Mouse (Mus musculus) kidney, adult 11 months (tissue): Measurements from ENCODE around the gene Pptc7.
A peak's percentile ranks its signal among the peaks of the same experiment; 100 is the strongest.
"Not testable (repeated sequence)": the region's sequence is repeated elsewhere in the genome, so short reads cannot be mapped to it uniquely, and the experiment has no call there.

ENCODE experiments used
- DNase-seq: peaks from one replicate; pipeline ENCODE4 v3.0.0; 2022

The Pptc7 gene

GRCm38 (mm10) chr5:122302810-122303745 is 18.9 kb downstream of the Pptc7 start:
- DNase-seq = no peak

DNA sequence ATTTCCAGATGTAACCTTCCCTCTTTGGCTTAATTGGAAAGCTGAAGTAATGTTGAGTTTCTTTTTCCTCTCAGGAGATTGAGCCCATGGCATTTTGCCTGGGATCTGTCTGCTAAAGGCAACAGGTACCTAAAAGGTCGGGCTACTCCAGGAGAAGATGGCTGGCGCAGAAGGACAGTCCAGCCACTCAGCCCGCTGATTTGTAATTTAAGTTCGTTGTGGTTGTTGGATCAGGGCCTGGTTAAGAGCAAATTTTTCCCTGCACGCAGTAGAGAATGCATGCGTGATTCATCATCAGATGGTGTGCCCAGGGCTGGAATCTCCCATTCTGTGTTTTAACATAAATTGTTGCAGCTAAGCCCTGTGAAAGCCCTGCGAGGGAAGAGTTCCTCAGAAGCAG is 19.8 kb downstream of the Pptc7 start:
- no peak for DNase-seq

- DNase-seq = no peak
Observed at GRCm38 (mm10) chr5:122304541-122304940, 20.4 kb downstream of the Pptc7 start.

DNA sequence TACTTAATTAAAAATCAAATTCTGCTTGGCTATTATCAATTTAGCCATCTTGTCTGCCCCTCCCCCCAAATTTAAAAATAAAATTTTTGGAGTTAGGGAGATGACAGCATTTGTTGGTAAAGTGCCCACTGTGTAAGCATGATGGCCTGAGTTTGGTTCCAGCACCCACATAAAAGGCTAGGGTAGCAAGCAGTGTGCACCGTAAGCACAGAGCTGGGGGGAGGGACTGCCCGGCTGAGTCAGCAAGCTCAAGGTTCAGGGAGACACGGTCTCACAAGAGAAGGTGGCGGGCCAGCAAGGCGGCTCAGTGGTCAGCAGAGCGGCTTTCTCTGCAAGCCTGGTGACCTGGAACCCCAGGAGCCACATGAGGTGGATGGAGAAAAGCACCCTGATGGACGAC is 21.3 kb downstream of the Pptc7 start:
- DNase-seq = peak; percentile 83

DNA sequence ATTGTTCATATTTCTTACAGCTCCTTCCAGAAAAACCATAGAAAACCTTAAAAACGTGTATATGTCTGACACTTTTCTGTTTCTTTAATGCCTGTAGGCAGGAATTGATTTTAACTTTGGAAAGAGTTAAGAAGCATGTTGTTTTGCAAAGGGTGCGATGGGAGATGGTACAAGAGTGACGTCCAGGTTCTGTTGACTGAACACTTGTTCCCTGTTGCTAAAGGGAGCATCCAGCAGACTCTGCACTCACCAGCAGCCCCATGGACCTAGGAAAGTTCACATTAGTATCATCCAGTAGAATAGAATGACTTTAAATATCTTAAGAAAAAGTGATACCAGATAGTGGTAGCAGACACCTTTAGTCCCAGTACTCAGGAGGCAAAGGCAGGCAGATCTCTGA is 22.4 kb downstream of the Pptc7 start:
- DNase-seq = no peak

DNA sequence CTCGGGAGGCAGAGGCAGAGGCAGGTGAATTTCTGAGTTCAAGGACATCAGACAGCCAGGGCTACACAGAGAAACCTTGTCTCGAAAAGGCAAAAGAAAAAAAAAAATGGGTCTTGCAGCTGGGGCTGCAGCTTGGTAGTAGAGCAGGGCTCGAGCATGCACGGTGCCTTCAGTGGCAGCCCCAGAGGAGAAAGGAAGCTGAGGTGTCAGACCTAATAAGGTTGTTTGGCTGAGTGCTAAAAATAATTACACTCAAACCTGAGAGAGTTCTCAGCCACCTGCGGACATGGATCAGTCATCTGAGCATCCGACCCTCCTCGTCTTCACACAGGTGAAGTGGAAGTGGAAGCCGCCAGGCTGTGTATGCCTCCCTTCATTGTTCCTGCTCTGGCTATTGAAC is 26.5 kb downstream of the Pptc7 start:
- no peak for DNase-seq

GRCm38 (mm10) chr5:122311692-122312091 is 27.5 kb downstream of the Pptc7 start:
- no peak for DNase-seq

DNA sequence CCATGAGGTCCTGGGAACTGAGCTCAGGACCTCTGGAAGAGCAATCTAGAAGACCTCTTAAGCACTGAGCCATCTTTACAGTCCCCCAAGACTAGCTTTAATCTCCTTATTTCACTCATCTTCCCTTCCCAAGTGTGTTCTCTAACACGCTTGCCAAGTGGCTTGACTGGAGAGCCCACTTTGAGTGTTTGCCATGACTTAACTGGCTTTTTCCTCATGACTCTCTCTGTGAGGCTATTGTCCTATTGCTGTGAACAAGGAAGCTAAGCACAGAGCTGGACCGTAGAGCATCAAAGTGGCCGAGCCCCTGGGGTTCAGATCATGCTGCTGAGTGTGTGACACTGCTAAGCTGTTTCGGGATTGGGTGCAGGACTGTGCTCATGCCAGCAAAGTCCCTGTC is 28.2 kb downstream of the Pptc7 start:
- DNase-seq = no peak

- DNase-seq = peak; percentile 62
Observed at GRCm38 (mm10) chr5:122312942-122313684, 28.9 kb downstream of the Pptc7 start.

GRCm38 (mm10) chr5:122314966-122315667 is 31.0 kb downstream of the Pptc7 start:
- DNase-seq = peak; percentile 99

DNA sequence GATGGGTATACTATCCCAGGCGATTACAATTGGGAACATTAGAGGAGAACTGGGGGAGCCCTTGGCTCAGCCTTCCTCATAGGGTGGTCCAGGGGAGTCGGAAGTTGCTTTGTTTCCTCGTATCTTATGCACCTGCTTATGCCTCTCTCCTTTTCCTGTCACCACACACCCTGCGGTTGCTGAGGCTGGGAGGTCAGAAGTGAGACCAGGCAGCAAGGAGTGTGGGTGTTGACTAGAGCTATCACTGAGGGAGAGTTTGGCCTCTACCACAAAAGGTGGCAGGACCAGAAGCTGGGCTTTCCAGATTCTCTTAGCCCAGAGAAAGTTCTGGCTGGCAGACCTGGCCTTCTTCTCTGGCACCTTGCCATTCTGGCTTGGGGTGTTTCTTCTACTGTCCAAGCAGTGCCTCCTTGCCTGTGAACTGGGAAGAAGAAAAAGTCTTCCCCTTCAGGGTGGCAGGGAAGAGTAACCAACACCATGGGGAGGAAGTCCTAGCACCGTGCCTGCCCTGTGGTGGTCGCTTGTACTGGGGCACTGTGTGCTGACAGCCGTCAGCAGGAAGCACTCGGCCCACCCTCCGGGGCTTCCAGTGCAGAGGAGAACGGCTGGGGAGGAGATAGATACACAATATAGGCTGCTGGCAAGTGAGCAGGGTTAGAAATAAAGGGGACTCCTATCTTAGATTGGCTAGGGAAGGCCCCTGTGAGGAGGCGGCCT is 33.3 kb downstream of the Pptc7 start:
- no peak for DNase-seq

DNA sequence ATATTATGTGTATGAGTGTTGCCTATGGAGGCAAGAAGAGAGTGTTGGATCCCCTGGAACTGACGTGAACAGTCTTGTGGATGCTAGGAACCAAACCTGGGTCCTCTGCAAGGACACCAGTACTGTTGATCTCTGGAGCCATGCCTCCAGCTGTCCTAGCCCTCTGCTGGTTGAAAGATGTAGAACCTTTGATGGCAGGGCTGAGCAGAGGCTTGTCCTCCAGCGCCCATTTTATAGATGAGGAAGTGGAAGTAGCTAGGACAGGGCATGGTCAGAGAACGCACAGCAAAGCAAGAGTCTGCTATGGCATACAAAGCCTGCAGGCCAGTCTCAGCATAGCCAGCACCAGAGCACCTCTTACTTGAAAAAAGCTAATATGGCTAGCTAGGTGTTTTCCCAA is 33.9 kb downstream of the Pptc7 start:
- DNase-seq = no peak

GRCm38 (mm10) chr5:122318976-122319375 is 34.8 kb downstream of the Pptc7 start:
- not testable (repeated sequence) for DNase-seq

DNA sequence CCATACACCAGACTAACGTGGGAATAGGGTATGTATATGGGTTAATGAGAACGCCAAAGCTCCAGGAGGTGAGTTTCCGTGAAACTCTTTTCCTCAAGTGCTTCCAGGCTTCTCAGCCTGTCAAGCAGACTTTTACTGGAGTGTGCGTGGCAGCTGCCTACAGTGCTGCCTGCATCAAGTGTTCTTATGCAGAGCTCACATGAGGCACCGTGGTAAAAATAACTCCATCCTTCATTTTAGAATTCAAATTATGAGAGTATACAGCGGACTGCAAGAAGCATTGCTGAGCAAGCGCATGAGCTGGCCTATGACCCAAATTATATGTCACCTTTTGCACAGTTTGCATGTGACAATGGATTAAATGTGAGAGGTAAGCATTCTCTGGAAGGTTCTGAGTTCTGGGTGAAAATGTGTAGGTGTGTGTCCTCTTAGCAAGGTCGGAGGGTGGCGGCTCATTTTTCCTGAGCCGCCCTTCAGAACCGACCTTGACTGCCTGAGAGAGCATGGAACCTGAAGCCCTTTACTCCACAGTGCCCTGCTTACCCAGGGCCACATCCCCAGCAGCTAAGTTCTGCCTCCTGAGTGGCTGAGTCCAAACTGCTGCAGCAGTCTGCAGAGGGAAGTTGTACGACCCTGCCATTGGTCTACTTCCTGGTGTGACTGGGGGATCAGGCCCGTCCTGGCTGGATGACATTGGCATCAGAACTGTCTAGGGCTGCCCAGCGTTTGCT is 35.5 kb downstream of the Pptc7 start:
- peak; percentile 61 for DNase-seq

DNA sequence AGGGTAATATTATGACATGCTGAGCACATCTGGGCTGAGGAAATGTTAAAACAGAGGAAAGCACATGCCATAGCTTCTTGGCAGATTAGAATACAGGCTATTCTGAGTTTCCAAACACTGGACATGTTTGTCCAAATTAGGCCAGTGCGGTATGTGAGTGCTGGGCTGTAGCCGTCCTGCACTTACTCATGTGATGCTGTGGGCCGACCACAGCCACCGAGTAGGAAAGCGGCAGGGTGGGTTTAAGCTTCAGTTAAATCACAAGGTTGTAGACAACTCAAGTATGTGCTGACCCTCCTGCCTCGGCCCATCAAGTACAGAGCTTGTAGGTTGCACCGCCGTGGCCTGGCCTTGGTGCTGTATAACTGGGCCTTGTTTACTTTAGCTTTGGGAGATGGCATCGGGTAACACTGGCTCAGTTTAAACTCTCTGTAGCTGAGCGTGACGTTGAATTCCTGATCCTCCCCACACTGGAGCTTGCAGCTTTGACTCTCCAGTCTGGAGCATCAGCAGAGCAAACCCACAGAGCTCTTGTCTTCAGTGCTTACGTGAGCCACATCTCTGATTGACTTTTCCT is 36.1 kb downstream of the Pptc7 start:
- DNase-seq = no peak

- DNase-seq = no peak
Observed at GRCm38 (mm10) chr5:122323523-122323922, 39.4 kb downstream of the Pptc7 start.

- DNase-seq = no peak
Observed at GRCm38 (mm10) chr5:122324608-122325431, 40.7 kb downstream of the Pptc7 start.

- DNase-seq = no peak
Observed at GRCm38 (mm10) chr5:122325477-122325876, 41.3 kb downstream of the Pptc7 start.

DNA sequence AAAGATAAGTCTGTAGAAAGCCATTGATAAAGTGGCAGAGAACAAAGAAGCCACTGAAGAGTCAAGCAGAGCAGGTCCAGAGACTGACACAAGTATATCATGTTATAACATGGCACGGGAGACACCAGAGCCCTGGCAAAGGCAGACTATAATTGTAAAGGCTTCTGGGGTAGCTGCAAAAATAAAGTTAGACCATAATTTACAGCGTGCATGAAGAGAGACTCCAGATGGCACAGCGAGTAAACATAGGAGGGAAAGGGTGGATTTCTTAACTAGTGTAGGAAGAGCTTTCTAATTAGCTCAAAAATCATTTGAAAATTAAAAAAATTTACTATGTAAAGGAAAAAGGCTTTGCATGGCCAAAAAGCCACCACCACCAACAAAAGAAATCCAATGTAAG is 43.1 kb downstream of the Pptc7 start:
- DNase-seq = no peak

DNA sequence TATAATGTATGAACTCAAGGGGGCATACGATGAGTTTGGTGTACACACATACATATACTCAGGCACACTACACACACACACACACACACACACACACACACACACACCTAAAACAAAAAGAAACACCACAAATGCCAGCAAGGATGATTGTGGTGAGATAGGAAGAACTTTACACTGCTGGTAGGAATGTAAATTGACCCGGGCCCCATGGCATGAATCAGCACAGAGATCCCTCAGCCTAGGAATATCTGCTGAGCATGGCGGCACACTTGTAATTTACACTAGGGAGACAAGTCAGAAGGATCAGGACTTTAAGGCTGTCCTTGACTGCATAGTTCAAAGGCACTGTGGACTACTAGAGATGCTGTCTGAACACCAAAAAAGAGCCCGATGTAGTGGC is 46.1 kb downstream of the Pptc7 start:
- DNase-seq = no peak

- no peak for DNase-seq
Observed at GRCm38 (mm10) chr5:122334682-122335081, 50.5 kb downstream of the Pptc7 start.
